Mouse (Mus musculus) bone marrow macrophage, adult 2 months (primary cell): Measurements from ENCODE around the gene Tnfaip1.

Source experiments
- CTCF ChIP-seq: IDR thresholded peaks from 2 replicates; pipeline ENCODE4 v1.5.1; 2012; ENCODE audit warnings: low read depth, mild to moderate bottlenecking, low read length, moderate library complexity
- POLR2A ChIP-seq: IDR thresholded peaks from 2 replicates; pipeline ENCODE4 v1.6.1; 2012; ENCODE audit warnings: mild to moderate bottlenecking, low read depth, low read length, borderline replicate concordance

- TF ChIP-seq POLR2A = no peak
- no peak for TF ChIP-seq CTCF
These were observed 35.7 kb upstream of the Tnfaip1 start for GRCm38 (mm10) chr11:78571854-78572253.
